ENCODE assay signal across 8 mouse cellular contexts in genomic region chr2:29123907-29124569, GRCm38 (mm10). TPM values are rescaled to one million over a fixed set of nuclear protein-coding genes. Genes with fewer than 3 reads are reported as not detected.
DNase-seq lines count a peak whose midpoint lies in the region; ATAC-seq and TF ChIP-seq lines count a peak whose summit lies in the region.

TSS of gene Setx (plus strand) at chr2:29124181.

- no peak for ATAC-seq in forebrain, postnatal 0 days
- 0 out of 2 replicates have a peak, but pooled peaks have one; percentile 4 for ATAC-seq in hindbrain, embryonic 13.5 days (ENCODE audit: low FRiP score)
- ATAC-seq in limb, embryonic 15.5 days (ENCODE audit: insufficient number of reproducible peaks, low FRiP score, low TSS enrichment, low read depth) = no peak

- H3K4me3 ChIP-seq in lung, adult 2 months (replicated peaks; ENCODE audit: extremely low read depth, low read depth, low read length) = peak within 1 kb of the TSS; percentile 73
- H3K4me3 ChIP-seq in bone marrow, adult 2 months (replicated peaks; ENCODE audit: control insufficient read depth, low read depth, low read length) = peak within 1 kb of the TSS; percentile 82
- H3K4me3 ChIP-seq in forebrain, postnatal 0 days (ENCODE audit: low read depth, low read length) = peak within 1 kb of the TSS; percentile 71
- H3K4me3 ChIP-seq in hindbrain, embryonic 13.5 days = peak within 1 kb of the TSS; percentile 67
- H3K4me3 ChIP-seq in limb, embryonic 15.5 days = peak within 1 kb of the TSS; percentile 78
- H3K4me3 ChIP-seq in olfactory bulb, adult 2 months (ENCODE audit: insufficient read depth, low read depth, low read length) = peak within 1 kb of the TSS; percentile 68

- TF ChIP-seq POLR2A in lung, adult 2 months (IDR thresholded peaks at IDR 0.05; ENCODE audit: borderline replicate concordance, extremely low read depth, low read depth, low read length) = no peak
- no peak for TF ChIP-seq POLR2A in bone marrow, adult 2 months (IDR thresholded peaks at IDR 0.05; ENCODE audit: borderline replicate concordance, control insufficient read depth, low read depth, low read length)
- TF ChIP-seq POLR2A in olfactory bulb, adult 2 months (IDR thresholded peaks at IDR 0.05; ENCODE audit: insufficient read depth, low read depth, low read length) = no peak

- peak within 1 kb of the TSS; percentile 98 for H3K27ac ChIP-seq in bone marrow, adult 2 months (ENCODE audit: control insufficient read depth, insufficient read depth, low read depth, low read length, poor library complexity)
- H3K27ac ChIP-seq in forebrain, postnatal 0 days (ENCODE audit: low read depth, low read length) = peak within 1 kb of the TSS; percentile 93
- H3K27ac ChIP-seq in hindbrain, embryonic 13.5 days = peak within 1 kb of the TSS; percentile 93
- peak within 1 kb of the TSS; percentile 95 for H3K27ac ChIP-seq in limb, embryonic 15.5 days
- peak within 1 kb of the TSS; percentile 86 for H3K27ac ChIP-seq in olfactory bulb, adult 2 months (ENCODE audit: insufficient read depth, low read depth, low read length)

- H3K27me3 ChIP-seq in forebrain, postnatal 0 days (ENCODE audit: insufficient read depth, low read length) = no peaks in the 10 kb centered on the region
- no peaks in the 10 kb centered on the region for H3K27me3 ChIP-seq in hindbrain, embryonic 13.5 days
- no peaks in the 10 kb centered on the region for H3K27me3 ChIP-seq in limb, embryonic 15.5 days

- 60% methylated on average over 14 of the region's 14 CpGs for WGBS in lung, adult 2 months
- WGBS in bone marrow, adult 2 months = 59% methylated on average over 14 of the region's 14 CpGs
- 68% methylated on average over 14 of the region's 14 CpGs for WGBS in forebrain, postnatal 0 days
- 68% methylated on average over 14 of the region's 14 CpGs for WGBS in hindbrain, embryonic 13.5 days
- WGBS in limb, embryonic 15.5 days = 62% methylated on average over 14 of the region's 14 CpGs
- WGBS in olfactory bulb, adult 2 months = 66% methylated on average over 14 of the region's 14 CpGs

- H3K4me2 ChIP-seq in forebrain, postnatal 0 days (ENCODE audit: low read depth) = peak within 1 kb of the TSS; percentile 83
- H3K4me2 ChIP-seq in hindbrain, embryonic 13.5 days = peak within 1 kb of the TSS; percentile 77
- peak within 1 kb of the TSS; percentile 66 for H3K4me2 ChIP-seq in limb, embryonic 15.5 days

- H3K36me3 ChIP-seq in forebrain, postnatal 0 days (ENCODE audit: insufficient read depth) = 0 out of 2 replicates have a peak, but pooled peaks cover 5% of the 10 kb centered on the region
- peaks cover 20% of the 10 kb centered on the region for H3K36me3 ChIP-seq in hindbrain, embryonic 13.5 days
- peaks cover 17% of the 10 kb centered on the region for H3K36me3 ChIP-seq in limb, embryonic 15.5 days

- H3K9me3 ChIP-seq in forebrain, postnatal 0 days (ENCODE audit: low read length) = no peaks in the 10 kb centered on the region
- H3K9me3 ChIP-seq in hindbrain, embryonic 13.5 days = no peaks in the 10 kb centered on the region
- H3K9me3 ChIP-seq in limb, embryonic 15.5 days = no peaks in the 10 kb centered on the region

- peak within 1 kb of the TSS; percentile 81 for H3K9ac ChIP-seq in forebrain, postnatal 0 days
- peak within 1 kb of the TSS; percentile 94 for H3K9ac ChIP-seq in hindbrain, embryonic 13.5 days
- peak within 1 kb of the TSS; percentile 82 for H3K9ac ChIP-seq in limb, embryonic 15.5 days

- no peaks in the 10 kb centered on the region for H3K4me1 ChIP-seq in lung, adult 2 months (ENCODE audit: control insufficient read depth, insufficient read depth, low read length)
- H3K4me1 ChIP-seq in bone marrow, adult 2 months (ENCODE audit: control insufficient read depth, insufficient read depth, low read length) = peaks cover 2% of the 10 kb centered on the region
- no peaks in the 10 kb centered on the region for H3K4me1 ChIP-seq in forebrain, postnatal 0 days (ENCODE audit: insufficient read depth)
- H3K4me1 ChIP-seq in hindbrain, embryonic 13.5 days (replicated peaks) = peaks cover 20% of the 10 kb centered on the region
- H3K4me1 ChIP-seq in limb, embryonic 15.5 days = peaks cover 8% of the 10 kb centered on the region
- H3K4me1 ChIP-seq in olfactory bulb, adult 2 months (ENCODE audit: control insufficient read depth, insufficient read depth, low read length) = peaks cover 6% of the 10 kb centered on the region

- DNase-seq in lung, adult 2 months = no peak
- no peak for DNase-seq in lung, postnatal 4 days
- no peak for DNase-seq in forebrain, postnatal 0 days
- no peak for DNase-seq in right cerebral cortex, adult 2 months (ENCODE audit: low spot score in 2 of 2)

- no peak for TF ChIP-seq CTCF in lung, adult 2 months (IDR thresholded peaks at IDR 0.05; ENCODE audit: insufficient read depth, low read length)
- no peak for TF ChIP-seq CTCF in bone marrow, adult 2 months (IDR thresholded peaks at IDR 0.05; ENCODE audit: control insufficient read depth, insufficient read depth, low read length)
- no peak for TF ChIP-seq CTCF in forebrain, postnatal 0 days (IDR thresholded peaks at IDR 0.05; ENCODE audit: low read depth)
- no peak for TF ChIP-seq CTCF in olfactory bulb, adult 2 months (IDR thresholded peaks at IDR 0.05; ENCODE audit: insufficient read depth, low read depth, low read length)

RNA-seq across cellular contexts. Expression of gene Setx, which starts in this region (rescaled TPM):
- polyA plus RNA-seq in lung, adult 2 months (2012; rRNA removed) = 3.5 and 5.8 TPM in 2 replicates
- 7.9 and 10.8 TPM in 2 replicates for polyA plus RNA-seq in bone marrow, adult 2 months (2011; ENCODE audit: insufficient read depth, insufficient read length, low replicate concordance, missing spikeins)
- total RNA-seq in forebrain, postnatal 0 days (2014; rRNA removed) = 59.9 and 64.8 TPM in 2 replicates
- polyA plus RNA-seq in forebrain, postnatal 0 days (2015; fragmentation: Nextera tagmentation; extraction: Ambion mirVana) = 9.3 and 13.2 TPM in 2 replicates
- 13.8 and 15.4 TPM in 2 replicates for polyA plus RNA-seq in hindbrain, embryonic 13.5 days (2015; fragmentation: Nextera tagmentation; extraction: Ambion mirVana)
- 8.0 and 8.7 TPM in 2 replicates for polyA plus RNA-seq in limb, embryonic 15.5 days (2015; fragmentation: Nextera tagmentation; extraction: Ambion mirVana)
- polyA plus RNA-seq in olfactory bulb, adult 2 months (2012; ENCODE audit: insufficient read depth, insufficient read length, low replicate concordance, missing spikeins) = 97.8 and 329 TPM in 2 replicates
